Mouse (Mus musculus): ENCODE data around the gene Cpm. TPM values are rescaled to one million over a fixed set of nuclear protein-coding genes. Genes with fewer than 3 reads are reported as not detected.

Gene Cpm
- total RNA-seq, 1 experiment: 4.8 TPM

DNA sequence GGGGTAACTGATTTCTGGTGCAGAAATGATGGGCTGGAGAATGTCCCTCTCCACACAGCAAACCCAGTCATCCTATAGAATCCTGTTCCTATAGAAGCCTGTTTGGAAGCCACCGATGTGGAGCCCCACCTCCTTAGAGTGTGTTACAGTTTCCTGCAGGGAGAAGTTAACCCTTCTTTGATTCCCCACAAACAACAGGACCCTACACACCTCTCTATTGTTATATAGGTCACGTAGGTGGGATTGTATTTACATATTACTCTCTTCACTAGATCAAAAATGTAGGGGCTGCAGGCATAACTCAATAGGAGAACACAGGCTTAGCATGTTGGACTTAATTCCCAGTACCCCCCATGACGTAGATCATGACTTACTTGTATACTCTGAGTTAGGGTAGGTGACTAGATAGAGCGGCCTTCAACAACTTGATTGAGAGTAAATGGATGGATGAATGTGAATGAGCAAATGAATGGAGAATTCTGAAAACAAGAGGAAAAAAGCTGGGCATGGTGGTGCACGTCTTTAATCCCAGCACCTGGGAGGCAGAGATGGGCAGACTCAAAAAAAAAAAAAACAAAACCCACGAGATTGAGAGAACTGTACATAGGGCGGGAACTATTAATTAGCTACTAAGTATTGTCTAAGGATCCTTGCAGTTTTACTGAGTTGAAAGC is 27.8 kb downstream of the Cpm start:
- Histone ChIP-seq H3K9ac (ENCODE audit: insufficient read depth, low read depth, low read length, poor library complexity, severe bottlenecking) (no peak overlapping the region), H3K4me3 (ENCODE audit: insufficient read depth in 1 of 2, low read depth in 1 of 2, low read length in 2 of 2, poor library complexity in 1 of 2, severe bottlenecking in 1 of 2) (no peak overlapping the region), H3K36me3 (ENCODE audit: control insufficient read depth, insufficient read depth, low read length, poor library complexity, severe bottlenecking) (no peaks in the 10 kb centered on the region), H3K9me3 (ENCODE audit: control insufficient read depth, insufficient read depth, low read depth, low read length) (no peaks in the 10 kb centered on the region), H3K4me1 (ENCODE audit: control insufficient read depth in 2 of 2, insufficient read depth in 2 of 2, low read length in 2 of 2, poor library complexity in 1 of 2) (no peaks in the 10 kb centered on the region), H3K27ac (ENCODE audit: insufficient read depth, low read depth, low read length, poor library complexity, severe bottlenecking) (no peak overlapping the region)
- no peak for TF ChIP-seq MAFK (IDR thresholded peaks at IDR 0.05; ENCODE audit: insufficient read depth, low read depth, low read length)
- no peak for TF ChIP-seq HCFC1 (IDR thresholded peaks at IDR 0.05; ENCODE audit: borderline replicate concordance, insufficient read depth, low read length)
- no peak for TF ChIP-seq ZNF384 (IDR thresholded peaks at IDR 0.05; ENCODE audit: low read depth, low read length)
- TF ChIP-seq CHD2 (IDR thresholded peaks at IDR 0.05; ENCODE audit: low read depth, low read length): no peak
- no peak for TF ChIP-seq ZC3H11A (IDR thresholded peaks at IDR 0.05; ENCODE audit: borderline replicate concordance, low read depth, low read length)
- no peak for DNase-seq (ENCODE audit: low read depth, low spot score)
- in situ Hi-C loops (cut with MboI; ENCODE audit: low sequenced_read_pairs in 2 of 2, unreplicated experiment in 2 of 2): no loop called here

DNA sequence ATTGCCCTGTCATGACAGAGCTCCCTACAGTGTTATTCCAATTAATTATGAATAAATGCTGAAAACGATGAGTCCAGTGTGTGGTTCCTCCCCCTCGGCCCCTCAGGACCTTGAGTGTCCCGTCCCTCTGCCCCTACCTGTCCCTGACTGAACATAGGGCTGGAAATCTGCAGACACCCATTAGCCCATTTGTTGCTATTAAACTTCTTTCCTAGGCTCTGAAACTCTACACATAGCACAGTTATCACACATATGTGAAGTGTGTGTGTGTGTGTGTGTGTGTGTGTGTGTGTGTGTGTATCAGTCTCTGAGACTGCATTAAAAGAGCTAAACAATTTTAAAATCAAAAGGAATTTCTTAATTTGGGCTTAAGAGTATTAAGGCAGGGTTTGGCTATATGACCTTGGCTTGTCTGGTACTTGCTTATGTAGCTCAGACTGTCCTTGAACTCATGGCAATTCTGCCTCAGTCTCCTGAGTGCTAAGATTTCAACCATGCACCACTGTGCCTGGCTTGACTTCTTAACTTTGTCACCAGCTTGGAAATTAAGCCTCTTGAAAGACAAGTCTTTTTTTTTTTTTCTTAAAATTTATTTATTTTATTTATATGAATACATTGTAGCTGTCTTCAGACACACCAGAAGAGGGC is 28.5 kb downstream of the Cpm start:
- no peak overlapping the region for H3K9ac ChIP-seq (ENCODE audit: insufficient read depth, low read depth, low read length, poor library complexity, severe bottlenecking)
- H3K4me1 ChIP-seq (ENCODE audit: control insufficient read depth in 2 of 2, insufficient read depth in 2 of 2, low read length in 2 of 2, poor library complexity in 1 of 2): peaks cover under 1 to 3% of the 10 kb centered on the region in 2 experiments; a peak in 3 of 4 replicates
- in situ Hi-C loops (cut with MboI; ENCODE audit: low sequenced_read_pairs in 2 of 2, unreplicated experiment in 2 of 2): no loop called here
- H3K36me3 ChIP-seq (ENCODE audit: control insufficient read depth, insufficient read depth, low read length, poor library complexity, severe bottlenecking): no peaks in the 10 kb centered on the region
- DNase-seq (ENCODE audit: low read depth, low spot score): no peak
- no peak overlapping the region for H3K4me3 ChIP-seq (ENCODE audit: insufficient read depth in 1 of 2, low read depth in 1 of 2, low read length in 2 of 2, poor library complexity in 1 of 2, severe bottlenecking in 1 of 2)
- H3K9me3 ChIP-seq (ENCODE audit: control insufficient read depth, insufficient read depth, low read depth, low read length): no peaks in the 10 kb centered on the region
- TF ChIP-seq MAFK (IDR thresholded peaks at IDR 0.05; ENCODE audit: insufficient read depth, low read depth, low read length) (no peak), ZNF384 (IDR thresholded peaks at IDR 0.05; ENCODE audit: low read depth, low read length) (no peak), ZC3H11A (IDR thresholded peaks at IDR 0.05; ENCODE audit: borderline replicate concordance, low read depth, low read length) (no peak), CHD2 (IDR thresholded peaks at IDR 0.05; ENCODE audit: low read depth, low read length) (no peak), HCFC1 (IDR thresholded peaks at IDR 0.05; ENCODE audit: borderline replicate concordance, insufficient read depth, low read length) (no peak)
- no peak overlapping the region for H3K27ac ChIP-seq (ENCODE audit: insufficient read depth, low read depth, low read length, poor library complexity, severe bottlenecking)

DNA sequence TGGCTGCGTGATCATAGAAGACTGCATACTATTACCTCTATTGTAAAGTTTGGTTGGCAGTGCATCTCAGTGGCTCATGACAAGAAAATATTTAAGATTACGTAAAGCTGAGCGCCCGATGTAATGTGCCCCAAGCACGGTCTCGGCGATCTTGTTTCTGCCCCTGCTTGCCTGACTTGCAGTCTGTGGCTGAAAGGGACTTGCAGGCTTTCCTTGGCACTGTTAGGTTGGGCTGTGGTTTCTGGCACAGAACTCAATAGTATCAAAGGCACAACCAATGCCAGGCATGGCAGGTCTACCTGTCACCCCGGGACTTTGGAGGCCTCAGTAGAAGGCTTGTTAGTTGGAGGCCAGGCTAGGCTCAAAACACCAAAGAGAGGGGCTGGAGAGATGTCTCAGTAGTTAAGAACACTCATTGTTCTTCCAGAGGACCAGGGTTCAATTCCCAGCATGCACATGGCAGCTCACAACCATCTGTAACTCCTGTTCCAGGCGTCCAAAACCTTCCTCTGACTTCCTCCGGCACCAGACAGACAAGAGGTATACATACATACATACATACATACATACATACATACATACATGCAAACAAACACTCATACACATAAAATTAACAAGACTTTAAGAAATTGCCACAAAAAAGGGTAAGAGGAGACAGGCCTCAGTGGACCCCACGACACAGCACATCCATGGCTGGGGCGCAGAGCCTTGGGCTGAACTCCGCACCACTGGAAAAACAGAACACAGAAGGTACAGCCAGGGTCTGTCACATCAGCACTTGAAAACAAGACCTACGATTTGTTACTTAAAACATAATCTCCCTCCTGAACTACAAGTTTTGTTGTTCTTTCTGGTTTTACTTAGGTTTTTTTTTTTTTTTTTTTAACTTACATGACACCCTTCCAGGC is 29.5 kb downstream of the Cpm start:
- Histone ChIP-seq H3K9ac (ENCODE audit: insufficient read depth, low read depth, low read length, poor library complexity, severe bottlenecking) (no peak overlapping the region), H3K4me3 (ENCODE audit: insufficient read depth in 1 of 2, low read depth in 1 of 2, low read length in 2 of 2, poor library complexity in 1 of 2, severe bottlenecking in 1 of 2) (no peak overlapping the region), H3K27ac (ENCODE audit: insufficient read depth, low read depth, low read length, poor library complexity, severe bottlenecking) (no peak overlapping the region), H3K9me3 (ENCODE audit: control insufficient read depth, insufficient read depth, low read depth, low read length) (no peaks in the 10 kb centered on the region), H3K36me3 (ENCODE audit: control insufficient read depth, insufficient read depth, low read length, poor library complexity, severe bottlenecking) (no peaks in the 10 kb centered on the region), H3K4me1 (ENCODE audit: control insufficient read depth in 2 of 2, insufficient read depth in 2 of 2, low read length in 2 of 2, poor library complexity in 1 of 2) (peaks cover 4 to 6% of the 10 kb centered on the region in 2 experiments; a peak in 3 of 4 replicates)
- DNase-seq (ENCODE audit: low read depth, low spot score): no peak
- TF ChIP-seq HCFC1 (IDR thresholded peaks at IDR 0.05; ENCODE audit: borderline replicate concordance, insufficient read depth, low read length) (no peak), MAFK (IDR thresholded peaks at IDR 0.05; ENCODE audit: insufficient read depth, low read depth, low read length) (no peak), ZC3H11A (IDR thresholded peaks at IDR 0.05; ENCODE audit: borderline replicate concordance, low read depth, low read length) (no peak), ZNF384 (IDR thresholded peaks at IDR 0.05; ENCODE audit: low read depth, low read length) (no peak), CHD2 (IDR thresholded peaks at IDR 0.05; ENCODE audit: low read depth, low read length) (no peak)
- in situ Hi-C loops (cut with MboI; ENCODE audit: low sequenced_read_pairs in 2 of 2, unreplicated experiment in 2 of 2): no loop called here

DNA sequence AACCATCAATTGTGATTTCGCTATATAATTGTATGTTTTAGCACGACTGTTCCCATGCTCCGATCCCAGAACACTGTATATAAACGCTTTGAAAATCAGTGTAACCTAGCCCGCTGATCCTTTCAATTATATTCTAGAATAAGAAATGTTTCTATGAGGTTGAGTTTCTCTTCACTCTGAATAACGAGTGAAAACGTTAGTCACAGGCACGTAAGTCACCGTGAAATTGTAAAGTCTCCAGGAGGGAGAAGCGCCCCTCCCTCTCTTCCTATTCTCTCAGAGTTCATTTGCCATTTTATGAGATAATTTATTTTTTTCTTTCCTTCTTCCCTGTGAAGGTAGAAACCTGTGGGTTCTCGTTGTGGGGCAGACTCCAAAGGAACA is 30.1 kb downstream of the Cpm start:
- H3K27ac ChIP-seq (ENCODE audit: insufficient read depth, low read depth, low read length, poor library complexity, severe bottlenecking): no peak overlapping the region
- H3K4me3 ChIP-seq (ENCODE audit: insufficient read depth in 1 of 2, low read depth in 1 of 2, low read length in 2 of 2, poor library complexity in 1 of 2, severe bottlenecking in 1 of 2): no peak overlapping the region
- TF ChIP-seq ZNF384 (IDR thresholded peaks at IDR 0.05; ENCODE audit: low read depth, low read length) (no peak), ZC3H11A (IDR thresholded peaks at IDR 0.05; ENCODE audit: borderline replicate concordance, low read depth, low read length) (no peak), HCFC1 (IDR thresholded peaks at IDR 0.05; ENCODE audit: borderline replicate concordance, insufficient read depth, low read length) (no peak), CHD2 (IDR thresholded peaks at IDR 0.05; ENCODE audit: low read depth, low read length) (no peak), MAFK (IDR thresholded peaks at IDR 0.05; ENCODE audit: insufficient read depth, low read depth, low read length) (no peak)
- H3K36me3 ChIP-seq (ENCODE audit: control insufficient read depth, insufficient read depth, low read length, poor library complexity, severe bottlenecking): no peaks in the 10 kb centered on the region
- no peak for DNase-seq (ENCODE audit: low read depth, low spot score)
- H3K9ac ChIP-seq (ENCODE audit: insufficient read depth, low read depth, low read length, poor library complexity, severe bottlenecking): no peak overlapping the region
- no peaks in the 10 kb centered on the region for H3K9me3 ChIP-seq (ENCODE audit: control insufficient read depth, insufficient read depth, low read depth, low read length)
- in situ Hi-C loops (cut with MboI; ENCODE audit: low sequenced_read_pairs in 2 of 2, unreplicated experiment in 2 of 2): no loop called here
- peaks cover 4 to 6% of the 10 kb centered on the region in 2 experiments; a peak in 3 of 4 replicates for H3K4me1 ChIP-seq (ENCODE audit: control insufficient read depth in 2 of 2, insufficient read depth in 2 of 2, low read length in 2 of 2, poor library complexity in 1 of 2)
